Mouse (Mus musculus) lung, postnatal 14 days (tissue): ENCODE results near the gene Zfp488.

ENCODE experiments used
- DNase-seq: peaks from one replicate; pipeline ENCODE4 v3.0.0; 2021

Zfp488 gene

DNA sequence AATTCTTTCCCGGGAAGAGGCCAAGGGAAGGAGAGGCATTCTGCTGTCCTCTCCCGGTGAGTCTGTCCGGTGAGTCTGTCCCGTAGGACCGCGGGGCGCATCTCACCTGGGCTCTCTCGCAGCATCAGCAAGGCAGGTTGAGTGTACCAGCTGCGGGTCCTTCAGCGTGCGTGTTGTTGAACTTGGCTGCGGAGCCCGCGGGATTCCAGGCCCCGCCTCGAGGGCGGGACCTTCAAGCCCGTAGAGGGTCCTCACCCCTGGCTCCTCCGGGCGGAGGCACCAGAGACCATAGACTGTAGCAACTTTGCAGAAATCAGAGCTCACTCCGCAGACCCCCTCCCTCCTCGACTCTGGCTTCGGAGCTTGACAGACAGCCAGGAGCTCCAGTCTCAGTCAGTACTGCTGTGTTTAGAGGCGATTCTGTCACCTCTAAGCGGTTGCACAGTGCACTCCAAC is at the start of gene Zfp488:
TSS of gene Zfp488 (minus strand) at position 161 of the 456 bp plus-strand sequence.
- DNase-seq = no peak

DNA sequence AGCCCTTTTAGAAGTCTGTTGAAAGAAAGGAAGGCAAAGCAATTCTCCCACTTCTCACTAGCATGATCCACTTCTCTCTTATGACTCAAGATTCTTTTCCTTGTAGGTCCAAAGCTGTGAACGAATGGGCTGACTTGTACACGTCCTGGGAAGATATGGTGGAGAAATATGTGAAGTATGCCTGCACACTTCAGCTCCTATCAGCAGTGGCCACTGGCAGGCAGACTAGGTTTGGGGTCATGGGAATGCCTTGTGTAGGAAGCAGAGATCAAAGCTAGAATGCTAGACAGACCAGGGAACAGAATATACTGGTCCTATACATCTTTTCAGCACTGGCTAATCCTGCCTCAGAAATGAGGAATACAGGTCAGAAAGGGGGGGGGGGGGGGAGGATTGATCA is 48.1 kb upstream of the Zfp488 start:
- DNase-seq = no peak

DNA sequence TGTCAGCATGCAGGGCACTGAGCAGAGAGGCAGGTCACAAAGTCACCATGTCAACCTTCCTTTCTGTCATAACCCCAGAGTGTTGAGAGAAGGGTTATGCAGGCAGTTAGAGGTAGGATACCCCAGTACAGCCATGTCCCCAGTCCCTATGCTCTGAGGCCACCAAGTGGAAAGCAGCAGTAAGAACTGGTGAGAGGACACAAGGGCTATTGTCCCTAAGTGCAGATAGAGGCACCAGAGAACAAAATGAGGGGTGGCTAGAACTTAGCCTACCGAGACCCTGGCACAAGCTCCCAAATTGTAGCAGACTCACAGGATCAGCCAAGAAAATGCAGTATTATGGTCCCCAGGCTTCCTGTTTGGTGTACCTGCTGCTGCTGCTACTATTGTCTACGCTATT is 38.4 kb upstream of the Zfp488 start:
- DNase-seq = no peak

DNA sequence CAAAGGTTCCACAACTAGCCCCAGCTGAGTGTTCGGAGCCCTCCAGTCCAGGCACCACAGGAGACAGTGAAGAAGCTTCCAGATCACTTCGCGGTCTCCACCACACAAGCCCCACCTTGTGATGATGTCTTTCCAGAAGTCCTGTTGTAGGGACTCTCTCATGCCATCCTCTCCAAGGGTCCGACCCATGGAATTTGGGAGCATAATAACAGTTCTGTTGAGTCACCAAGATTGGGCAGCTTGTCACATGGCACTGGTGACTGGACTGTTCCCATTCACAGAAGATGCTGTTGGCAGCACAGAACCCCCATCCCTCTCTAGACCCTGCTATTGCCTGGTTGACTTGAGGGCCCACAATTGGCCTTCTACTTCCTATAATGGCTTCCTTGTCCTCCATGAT is 37.8 kb upstream of the Zfp488 start, which contains the start of gene Gm5460:
TSS of gene Gm5460 (plus strand) at position 378 of the 400 bp plus-strand sequence.
- no peak for DNase-seq

DNA sequence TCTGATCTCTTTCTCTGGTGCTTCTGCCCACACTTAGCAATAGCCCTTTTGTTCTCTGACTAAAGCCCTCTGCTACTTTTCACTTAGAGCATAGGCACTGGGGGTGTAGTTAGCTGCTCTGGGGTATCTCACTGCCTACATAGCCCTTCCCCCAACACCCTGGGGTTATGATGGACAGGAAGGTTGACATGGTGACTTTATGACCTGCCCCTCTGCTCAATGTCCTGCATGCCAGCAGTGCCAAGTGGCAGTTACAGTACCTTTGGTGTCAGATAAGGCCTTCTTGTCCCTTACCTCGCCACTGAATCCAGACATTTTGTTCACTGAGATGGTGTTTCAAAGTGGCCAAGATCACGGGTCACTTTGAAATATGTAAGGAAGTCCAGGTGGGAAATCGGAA is 36.5 kb upstream of the Zfp488 start, which contains the start of gene Gm30083:
TSS of gene Gm30083 (minus strand) at position 120 of the 400 bp plus-strand sequence.
- DNase-seq = no peak

DNA sequence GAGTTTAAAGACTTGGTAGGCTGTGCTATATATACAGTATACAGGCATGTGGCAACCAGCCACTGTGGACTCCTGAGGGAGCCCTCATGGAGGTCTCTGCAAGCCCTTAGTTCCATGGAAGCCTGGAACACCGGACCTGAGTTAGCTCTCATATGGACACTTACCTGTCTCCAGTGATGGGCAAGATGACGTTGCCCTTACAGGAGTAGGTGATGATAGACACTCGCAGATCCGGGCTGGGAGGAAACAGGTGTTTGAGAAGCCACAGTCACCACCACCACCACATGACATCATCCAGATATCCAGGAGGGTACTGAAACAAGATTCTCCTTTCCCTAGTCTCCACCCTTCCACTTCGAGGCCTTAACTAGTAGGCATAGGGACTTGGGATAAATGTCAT is 23.8 kb upstream of the Zfp488 start:
- no peak for DNase-seq

DNA sequence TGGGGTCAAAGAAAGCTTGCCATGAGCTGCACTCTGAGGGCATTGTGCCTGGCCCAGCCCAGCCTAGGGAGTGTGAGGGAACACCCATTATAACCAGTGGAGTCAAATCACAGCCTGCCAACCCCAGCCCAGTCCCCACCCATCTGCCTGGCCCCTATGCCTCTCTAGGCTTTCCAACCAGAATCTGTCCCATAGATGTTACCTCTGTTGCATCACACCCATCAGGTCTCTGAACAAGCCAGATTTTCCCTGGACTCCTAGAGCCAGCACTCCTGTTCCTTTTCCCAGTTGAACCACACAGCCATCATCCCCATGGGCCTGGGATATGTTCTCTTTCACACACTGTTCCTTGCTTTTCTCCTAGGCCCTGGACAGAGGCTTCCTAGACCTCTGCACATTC is 22.9 kb upstream of the Zfp488 start:
- DNase-seq = no peak

DNA sequence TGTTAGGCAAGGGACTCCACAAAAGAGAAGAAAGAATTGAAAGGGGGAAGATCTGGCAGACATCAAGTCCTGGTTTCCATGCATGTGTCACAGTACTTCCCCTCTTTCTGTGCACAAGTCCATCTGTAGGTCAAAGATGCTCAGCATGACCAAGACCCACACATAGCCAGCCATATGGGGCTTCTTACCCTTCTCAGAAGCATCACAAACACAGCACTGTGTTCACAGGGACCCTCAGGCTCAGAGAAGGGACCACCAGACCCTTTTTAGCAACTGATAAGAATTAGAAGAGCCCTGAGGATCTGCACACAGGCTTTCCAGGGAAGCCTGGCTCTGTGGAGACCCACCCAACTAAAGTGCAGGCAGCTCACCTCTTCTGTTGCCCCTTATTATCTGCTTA is 21.5 kb upstream of the Zfp488 start:
- no peak for DNase-seq

DNA sequence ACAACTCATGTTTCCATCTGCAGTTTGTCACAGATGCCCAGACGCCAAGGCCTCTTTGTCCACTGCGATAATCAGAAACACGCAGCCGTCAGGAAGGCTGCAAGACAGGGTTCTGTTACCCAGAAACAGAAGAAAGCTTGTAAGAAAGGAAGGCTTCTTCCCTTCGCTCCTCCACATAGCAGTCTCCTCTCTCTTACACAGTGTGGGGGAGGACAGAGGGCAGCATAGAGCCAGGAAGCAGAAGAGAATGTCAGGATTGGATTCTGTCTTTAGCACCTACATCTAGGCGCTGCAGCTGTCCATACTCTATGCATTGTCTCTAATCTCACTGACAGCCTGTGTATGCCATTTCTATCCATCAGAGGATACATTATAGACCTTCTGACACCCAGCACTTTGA is 18.9 kb upstream of the Zfp488 start:
- no peak for DNase-seq

DNA sequence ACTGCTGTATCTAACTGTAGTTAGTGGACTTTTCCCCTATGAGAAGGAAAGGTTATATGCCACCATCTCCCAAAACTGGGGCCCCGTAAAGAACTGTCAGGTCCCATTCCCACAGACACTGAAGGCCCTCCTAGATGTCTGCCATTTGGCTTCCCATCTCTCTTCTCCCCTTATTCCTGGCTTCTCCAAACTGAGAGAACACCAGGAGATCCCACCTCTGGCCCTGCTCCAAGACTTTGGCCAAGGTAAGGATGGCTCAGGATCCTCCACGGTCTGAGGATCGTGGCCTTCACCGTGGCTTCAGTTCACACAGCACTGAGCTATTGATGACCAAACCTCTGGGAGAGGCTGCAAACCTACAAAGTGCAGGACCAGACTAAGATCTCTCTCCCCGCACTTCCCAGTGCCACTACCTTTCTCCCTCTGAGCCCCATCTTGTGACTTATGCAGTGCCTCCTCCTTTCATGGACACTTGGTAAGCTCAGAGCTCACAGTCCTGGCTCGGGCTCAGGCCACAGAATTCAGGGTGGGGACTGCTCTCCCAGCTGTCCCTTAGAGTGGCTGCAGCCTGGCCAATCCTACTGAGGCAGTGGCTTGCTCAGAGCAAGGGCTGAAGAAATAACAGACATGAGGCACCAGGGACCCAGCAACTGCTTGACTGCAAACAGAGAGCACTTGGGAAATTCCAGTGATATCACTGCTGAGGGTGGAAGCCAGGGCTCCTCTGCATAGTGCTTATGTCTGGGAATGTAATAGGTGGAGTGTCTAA is 15.1 kb upstream of the Zfp488 start:
- no peak for DNase-seq

DNA sequence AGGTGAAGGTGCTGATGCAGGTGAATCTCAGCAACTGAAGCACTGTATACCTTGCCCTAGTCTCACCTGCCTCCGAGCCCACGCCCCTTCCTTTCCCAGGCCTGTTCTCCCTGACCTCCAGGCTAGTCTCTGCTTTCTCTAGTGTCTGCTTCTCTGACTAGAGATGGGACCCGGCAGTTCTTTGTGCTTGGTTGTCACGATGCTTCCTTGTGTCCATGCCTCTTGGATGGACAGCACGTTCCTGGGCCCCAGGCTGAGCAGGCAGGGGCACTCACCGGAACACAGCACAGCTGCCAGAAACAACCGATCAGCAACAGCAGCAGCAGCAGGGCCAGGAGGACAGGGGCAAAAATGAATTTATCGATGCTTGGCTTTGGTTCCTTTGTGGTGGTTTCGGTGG is 14.5 kb upstream of the Zfp488 start:
- DNase-seq = no peak

DNA sequence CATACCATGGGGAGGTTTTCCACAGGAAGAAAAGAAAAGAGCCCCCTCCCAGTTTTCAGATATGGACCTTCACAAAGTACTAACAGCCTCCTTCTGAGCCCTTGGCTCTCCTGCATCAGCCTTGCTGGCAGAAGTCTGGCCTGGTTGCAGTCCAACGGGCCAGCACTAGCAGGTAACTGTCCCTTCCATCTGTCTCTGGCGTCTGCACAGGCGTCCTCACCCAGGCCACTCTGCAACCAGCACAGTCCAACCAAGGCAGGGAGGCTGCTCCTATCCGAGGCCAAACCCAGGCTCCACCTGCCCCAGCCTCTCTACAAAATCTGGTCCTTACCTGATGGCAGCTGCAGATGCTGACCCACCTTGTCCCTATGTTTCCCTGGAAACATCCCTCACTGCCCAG is 13.4 kb upstream of the Zfp488 start:
- DNase-seq = no peak

DNA sequence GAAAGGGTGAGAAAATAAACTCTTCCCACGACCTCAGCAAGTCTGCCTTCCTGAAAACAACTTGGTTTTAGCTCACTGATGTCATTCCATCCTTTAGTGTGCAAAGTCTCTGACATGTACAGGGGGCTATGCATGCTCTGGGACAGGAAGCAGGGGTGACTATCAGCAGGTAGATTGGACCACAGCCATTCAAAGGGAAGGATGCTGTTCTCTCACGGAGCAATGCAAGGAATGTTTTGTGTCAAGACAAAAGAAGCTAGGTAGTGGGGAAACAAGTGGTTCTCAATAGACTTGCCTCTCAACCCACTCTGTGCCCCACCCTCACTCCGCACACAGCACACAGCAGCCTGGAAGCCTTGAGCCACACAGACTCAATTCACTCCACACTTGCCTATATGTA is 10.6 kb upstream of the Zfp488 start:
- DNase-seq = no peak

DNA sequence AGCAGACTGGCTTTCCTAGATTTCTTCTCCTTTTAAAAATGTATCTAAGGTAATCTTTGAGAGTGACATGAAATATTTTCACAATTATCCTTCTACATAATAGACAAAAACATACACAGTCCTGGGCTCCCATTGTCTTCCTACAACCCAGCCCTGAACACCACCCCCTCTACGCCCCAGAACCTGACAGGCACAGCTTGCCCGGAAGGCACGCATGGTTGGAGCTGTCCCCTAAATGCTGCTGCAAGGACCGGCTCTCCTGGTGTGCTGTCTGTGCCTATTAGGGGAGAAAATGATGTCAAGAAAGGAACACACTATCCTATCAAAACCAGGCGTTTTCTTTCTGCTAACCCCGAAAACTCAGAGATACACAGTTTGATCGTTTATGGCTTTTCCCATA is 816 bp downstream of the Zfp488 start:
- DNase-seq = no peak

DNA sequence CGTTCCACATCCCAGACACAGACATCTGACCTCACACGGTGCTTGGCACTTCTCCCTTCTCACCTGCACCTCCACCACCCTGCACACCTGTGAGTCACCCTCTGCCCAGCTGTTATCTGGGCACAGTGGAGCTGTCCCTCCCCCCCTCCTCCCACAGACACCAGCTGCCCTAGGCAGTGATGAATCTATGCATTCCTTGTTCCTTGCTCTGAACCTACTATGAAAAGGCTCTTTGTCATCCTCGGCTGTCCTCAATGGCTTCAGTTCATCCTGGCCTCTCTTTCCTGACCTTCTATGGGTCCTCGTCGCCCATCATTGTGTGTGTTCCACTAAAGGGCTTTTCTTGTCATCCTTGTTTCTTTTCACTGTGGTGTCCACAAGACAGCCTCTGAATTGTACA is 3.8 kb downstream of the Zfp488 start:
- no peak for DNase-seq

DNA sequence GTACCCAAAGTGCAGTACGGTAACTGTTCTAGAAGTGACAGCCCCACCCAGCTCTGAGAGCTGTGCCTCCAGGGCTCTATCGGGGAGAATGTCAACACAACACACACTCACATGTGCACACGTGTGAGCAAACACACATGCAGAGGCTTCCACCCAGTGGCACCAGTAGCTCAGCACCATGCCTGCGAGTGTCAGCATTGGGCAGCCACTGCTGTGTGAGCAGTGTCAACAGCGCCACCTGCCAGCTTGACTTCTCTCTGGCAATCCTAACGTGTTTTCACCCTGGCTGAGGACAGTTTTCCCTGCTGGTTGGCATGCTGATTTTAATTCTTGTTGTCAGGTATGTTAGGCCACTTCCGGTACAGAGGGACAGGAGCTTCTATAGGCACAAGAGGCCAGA is 5.9 kb downstream of the Zfp488 start:
- DNase-seq = no peak

DNA sequence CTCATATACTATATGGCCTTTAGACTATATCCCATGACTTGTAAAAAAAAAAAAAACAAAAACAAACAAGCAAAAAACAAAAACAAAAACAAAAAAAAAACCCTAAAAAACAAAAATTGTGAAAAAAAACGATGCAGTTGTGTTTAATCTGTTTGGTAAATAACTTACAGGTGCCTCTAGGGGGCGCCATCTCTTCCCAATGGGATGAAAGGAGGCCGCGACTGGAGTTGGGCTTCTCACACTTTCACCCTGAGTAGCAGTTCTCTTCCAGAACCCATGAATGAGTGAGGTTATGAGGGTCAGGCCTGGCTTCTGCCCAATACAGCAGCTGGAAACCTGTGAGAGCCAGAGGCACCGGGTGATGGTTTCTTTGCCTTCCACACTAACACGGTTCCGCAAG is 12.9 kb downstream of the Zfp488 start:
- peak; percentile 3 for DNase-seq

DNA sequence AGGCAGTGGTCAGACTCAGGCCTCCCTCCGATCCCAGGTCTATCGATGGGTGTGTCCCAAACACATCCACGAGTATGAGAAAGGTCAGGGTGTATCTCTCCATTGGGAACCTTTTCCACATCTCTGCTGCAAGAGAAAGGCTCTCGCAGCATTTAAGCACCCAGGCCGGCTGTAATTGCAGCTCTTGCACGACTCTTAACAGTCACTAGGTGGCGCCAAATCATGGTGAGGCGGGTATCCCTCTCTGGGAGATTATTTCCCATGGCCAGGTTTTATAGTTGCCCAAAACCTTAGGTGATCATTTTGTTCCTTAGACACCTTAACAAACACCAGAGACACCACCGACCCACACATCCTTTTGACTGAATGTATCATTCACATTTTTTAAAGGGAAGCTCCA is 19.2 kb downstream of the Zfp488 start:
- DNase-seq = peak; percentile 53

DNA sequence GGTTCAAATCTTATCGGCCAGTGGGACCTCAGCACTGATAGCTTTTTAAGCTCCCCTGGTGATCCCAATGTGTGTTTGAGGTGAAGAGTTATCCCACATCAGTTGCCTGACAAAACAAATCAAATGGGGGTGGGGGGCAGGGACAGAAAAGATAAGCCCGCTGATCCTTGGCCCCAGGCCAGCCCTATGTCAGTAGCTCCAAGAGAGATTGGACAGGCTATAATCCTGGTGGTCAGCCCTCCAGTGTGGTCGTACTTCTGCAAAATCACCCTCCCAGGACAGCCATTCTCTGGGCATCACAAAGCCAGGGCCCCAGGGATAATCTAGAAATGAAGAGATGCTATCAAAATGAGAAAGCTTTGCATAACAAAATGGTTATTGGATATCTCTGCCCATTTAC is 19.7 kb downstream of the Zfp488 start:
- DNase-seq = no peak

DNA sequence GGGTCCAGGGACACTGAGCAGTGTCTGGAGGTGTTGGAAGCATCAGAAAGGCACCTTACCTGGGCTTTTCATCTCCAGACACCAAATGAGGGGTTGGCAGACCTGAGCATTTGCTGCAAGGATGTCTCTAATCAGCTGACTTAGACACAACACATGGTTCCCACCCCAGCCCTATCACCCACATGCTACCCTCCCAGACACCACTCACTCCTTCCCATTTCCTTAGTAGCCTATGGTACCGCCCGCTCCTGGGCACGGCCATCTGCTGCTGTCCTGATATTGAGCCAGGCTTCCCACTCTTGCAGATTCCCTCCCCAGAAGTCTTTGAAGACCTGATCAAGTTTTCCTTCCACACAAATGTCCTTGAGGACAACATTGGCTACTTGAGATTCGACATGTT is 20.4 kb downstream of the Zfp488 start:
- DNase-seq = no peak

DNA sequence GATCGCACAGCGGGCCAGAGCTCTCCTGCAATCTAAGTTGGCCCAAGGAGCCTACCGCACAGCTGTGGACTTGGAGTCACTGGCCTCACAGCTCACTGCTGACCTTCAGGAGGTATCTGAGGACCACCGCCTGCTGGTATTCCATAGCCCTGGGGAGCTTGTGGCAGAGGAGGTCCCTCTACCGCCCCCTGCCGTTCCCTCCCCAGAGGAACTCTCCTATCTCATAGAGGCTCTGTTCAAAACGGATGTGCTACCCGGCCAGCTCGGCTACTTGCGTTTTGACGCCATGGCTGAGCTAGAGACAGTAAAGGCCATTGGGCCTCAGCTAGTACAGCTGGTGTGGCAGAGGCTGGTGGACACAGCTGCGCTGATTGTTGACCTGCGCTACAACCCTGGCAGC is 22.5 kb downstream of the Zfp488 start:
- no peak for DNase-seq

DNA sequence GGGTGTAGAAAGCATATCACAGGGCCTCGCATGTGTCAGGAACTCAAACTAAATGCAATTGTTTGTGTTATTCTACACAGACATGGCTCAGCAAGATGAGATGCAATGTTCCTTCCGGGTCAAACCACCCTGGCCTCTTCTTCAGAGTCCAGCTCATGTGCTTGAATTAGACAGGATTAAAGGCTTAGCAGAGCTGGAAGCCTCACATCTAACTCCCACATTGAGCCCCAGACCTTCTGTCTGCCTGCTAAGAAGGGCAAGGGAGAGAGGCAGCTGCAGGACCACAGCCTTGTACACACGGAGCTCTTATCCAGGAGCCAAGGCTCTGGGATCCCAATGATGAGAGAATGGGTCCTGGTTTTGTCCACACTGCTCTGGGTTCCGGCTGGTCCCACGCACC is 24.8 kb downstream of the Zfp488 start, which contains the start of gene Rbp3:
TSS of gene Rbp3 (plus strand) at position 243 of the 400 bp plus-strand sequence.
- DNase-seq = no peak

DNA sequence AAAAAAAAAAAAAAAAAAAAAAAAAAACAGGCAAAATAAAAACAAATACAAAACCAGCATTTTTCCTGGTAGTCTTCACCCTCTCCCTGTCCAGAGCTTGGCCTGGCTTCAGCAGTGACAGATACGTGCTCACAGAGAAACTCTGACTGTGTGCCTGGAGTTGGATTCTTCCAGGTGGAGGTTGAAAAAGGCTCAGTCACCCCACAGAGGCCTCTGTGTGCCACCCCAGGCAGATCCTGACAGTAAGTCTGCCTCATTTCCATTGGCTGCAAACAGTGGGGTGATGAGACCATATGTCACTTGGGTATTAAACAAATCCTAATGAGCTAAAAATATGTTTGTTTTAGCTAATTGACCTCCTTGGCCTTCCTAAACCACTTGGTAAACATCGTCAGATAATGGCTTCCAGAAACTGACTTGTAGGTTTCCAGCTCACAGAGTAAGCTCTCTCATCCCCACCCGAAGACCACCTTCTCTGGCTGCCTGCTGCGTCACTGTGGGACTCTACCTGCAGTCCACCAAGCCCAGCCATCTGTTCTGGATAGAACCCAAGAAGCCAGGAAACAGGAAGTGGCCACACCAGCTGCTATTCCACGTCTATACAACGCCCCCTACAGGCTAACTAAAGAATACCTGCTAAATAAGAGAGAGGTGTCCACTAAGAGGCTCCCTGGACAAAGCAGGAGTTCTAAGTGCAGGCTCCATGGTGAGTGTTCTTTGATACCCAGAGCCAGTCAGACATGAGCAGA is 26.2 kb downstream of the Zfp488 start:
- no peak for DNase-seq

DNA sequence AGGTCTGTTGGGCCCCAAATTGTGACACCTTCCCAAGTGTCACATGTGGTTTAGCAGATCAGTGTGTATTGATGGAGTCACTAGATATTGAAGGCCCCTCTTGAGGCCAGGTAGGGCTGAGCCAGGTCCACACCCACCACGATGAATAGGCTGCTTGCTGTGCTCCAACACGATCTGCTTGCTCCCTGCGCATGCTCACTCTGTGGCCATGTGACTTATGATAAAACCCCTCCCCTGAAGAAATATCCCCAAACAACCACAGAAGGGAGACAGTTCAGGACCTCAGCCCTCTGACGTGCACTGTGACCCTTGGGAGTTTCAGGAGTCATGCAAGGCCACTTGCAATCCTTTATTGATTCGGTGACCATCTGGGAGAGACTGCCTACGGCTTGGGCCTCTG is 32.4 kb downstream of the Zfp488 start:
- no peak for DNase-seq
